Comparison of ENCODE assay signal across 10 mouse cellular contexts in genomic region chr17:33844196-33844595, GRCm38 (mm10). TPM values are rescaled to one million over a fixed set of nuclear protein-coding genes. Genes with fewer than 3 reads are reported as not detected.
DNase-seq lines count a peak whose midpoint lies in the region; ATAC-seq and TF ChIP-seq lines count a peak whose summit lies in the region.
"Had no signal": no experiment of that assay in that cellular context is flagged by ENCODE, and none has a peak within 500 bp of the region (broad histone marks: within the 10 kb centered on the region; RNA-seq: fewer than 3 reads in every experiment).

No protein-coding gene starts in this region.

- H3K4me1 ChIP-seq in lung, embryonic 16.5 days (replicated peaks; ENCODE audit: control insufficient read depth, insufficient read depth, low read length): peaks cover 10% of the 10 kb centered on the region
- H3K4me1 ChIP-seq in forebrain, embryonic 14.5 days (ENCODE audit: control insufficient read depth, insufficient read depth, low read length): peaks cover 6% of the 10 kb centered on the region
- peaks cover 12% of the 10 kb centered on the region for H3K4me1 ChIP-seq in limb, embryonic 12.5 days (replicated peaks)
- H3K4me1 ChIP-seq in stomach, embryonic 15.5 days: peaks cover 9% of the 10 kb centered on the region; the same call in 1 of the 2 replicates
- no peaks in the 10 kb centered on the region for H3K4me1 ChIP-seq in lung, adult 2 months (ENCODE audit: control insufficient read depth, insufficient read depth, low read length)

- H3K4me2 ChIP-seq in lung, embryonic 16.5 days (ENCODE audit: low read depth, low read length): no peak overlapping the region; the same call in 1 of the 2 replicates
- peak overlapping the region; percentile 96 for H3K4me2 ChIP-seq in forebrain, embryonic 14.5 days (ENCODE audit: low read length)
- H3K4me2 ChIP-seq in limb, embryonic 12.5 days: peak overlapping the region; percentile 85
- peak overlapping the region; percentile 14; the same call in 1 of the 2 replicates for H3K4me2 ChIP-seq in stomach, embryonic 15.5 days

- 0 out of 2 replicates have a peak overlapping the region, but pooled peaks have one; percentile 4 for H3K9ac ChIP-seq in lung, embryonic 16.5 days (ENCODE audit: low read length)
- peak overlapping the region; percentile 75; the same call in 1 of the 2 replicates for H3K9ac ChIP-seq in forebrain, embryonic 14.5 days (ENCODE audit: low read length)
- H3K9ac ChIP-seq in limb, embryonic 12.5 days (replicated peaks): no peak overlapping the region; the same call in 1 of the 2 replicates
- H3K9ac ChIP-seq in stomach, embryonic 15.5 days: no peak overlapping the region

- no peak overlapping the region for H3K27ac ChIP-seq in lung, embryonic 16.5 days (ENCODE audit: low read length)
- H3K27ac ChIP-seq in forebrain, embryonic 14.5 days (ENCODE audit: low read depth, low read length): no peak overlapping the region
- no peak overlapping the region for H3K27ac ChIP-seq in limb, embryonic 12.5 days
- no peak overlapping the region for H3K27ac ChIP-seq in stomach, embryonic 15.5 days

- H3K27me3 ChIP-seq in lung, embryonic 16.5 days (ENCODE audit: control insufficient read depth, insufficient read depth, low read depth, low read length): no peaks in the 10 kb centered on the region
- no peaks in the 10 kb centered on the region for H3K27me3 ChIP-seq in forebrain, embryonic 14.5 days (replicated peaks; ENCODE audit: control insufficient read depth, insufficient read depth, low read length)
- no peaks in the 10 kb centered on the region for H3K27me3 ChIP-seq in limb, embryonic 12.5 days
- H3K27me3 ChIP-seq in stomach, embryonic 15.5 days (replicated peaks): no peaks in the 10 kb centered on the region

- no peak for TF ChIP-seq POLR2A in lung, adult 2 months (IDR thresholded peaks at IDR 0.05; ENCODE audit: borderline replicate concordance, extremely low read depth, low read depth, low read length)

- no peak for TF ChIP-seq CTCF in lung, adult 2 months (IDR thresholded peaks at IDR 0.05; ENCODE audit: insufficient read depth, low read length)

- H3K9me3 ChIP-seq in lung, embryonic 16.5 days (ENCODE audit: control insufficient read depth, low read length): no peaks in the 10 kb centered on the region
- no peaks in the 10 kb centered on the region for H3K9me3 ChIP-seq in forebrain, embryonic 14.5 days (replicated peaks; ENCODE audit: control insufficient read depth, low read length)
- no peaks in the 10 kb centered on the region for H3K9me3 ChIP-seq in limb, embryonic 12.5 days
- H3K9me3 ChIP-seq in stomach, embryonic 15.5 days: no peaks in the 10 kb centered on the region

- H3K4me3 ChIP-seq in lung, embryonic 16.5 days (ENCODE audit: low read length): no peak overlapping the region
- H3K4me3 ChIP-seq in forebrain, embryonic 14.5 days (ENCODE audit: low read depth, low read length): no peak overlapping the region
- H3K4me3 ChIP-seq in limb, embryonic 12.5 days (replicated peaks): peak overlapping the region; percentile 84; the same call in 1 of the 2 replicates
- H3K4me3 ChIP-seq in stomach, embryonic 15.5 days (replicated peaks): no peak overlapping the region
- no peak overlapping the region for H3K4me3 ChIP-seq in lung, adult 2 months (replicated peaks; ENCODE audit: extremely low read depth, low read depth, low read length)

- 58% methylated on average over 1 of the region's 1 CpGs for WGBS in lung, embryonic 16.5 days
- WGBS in forebrain, embryonic 14.5 days: 69% methylated on average over 1 of the region's 1 CpGs
- 56% methylated on average over 1 of the region's 1 CpGs for WGBS in limb, embryonic 12.5 days
- 79% methylated on average over 1 of the region's 1 CpGs for WGBS in stomach, embryonic 15.5 days
- WGBS in lung, adult 2 months: 64% methylated on average over 1 of the region's 1 CpGs

- no peak for DNase-seq in lung, postnatal 4 days
- DNase-seq in forebrain, embryonic 14.5 days (ENCODE audit: low spot score): no peak
- DNase-seq in layer of hippocampus, adult 8-10 months (ENCODE audit: low spot score in 2 of 2): no peak
- no peak for DNase-seq in lung, adult 2 months
- DNase-seq: cerebellum, adult 18-20 months; gastrocnemius, postnatal 14 days had no signal

- no peak for ATAC-seq in lung, embryonic 16.5 days (ENCODE audit: low read depth)
- no peak for ATAC-seq in forebrain, embryonic 14.5 days
- ATAC-seq in limb, embryonic 12.5 days (ENCODE audit: insufficient number of reproducible peaks, insufficient read depth, low FRiP score, low TSS enrichment, low read depth): no peak
- no peak for ATAC-seq in stomach, embryonic 15.5 days (ENCODE audit: insufficient read depth, low FRiP score, low read depth)

- no peaks in the 10 kb centered on the region for H3K36me3 ChIP-seq in lung, embryonic 16.5 days (ENCODE audit: control insufficient read depth, insufficient read depth, low read length)
- H3K36me3 ChIP-seq in forebrain, embryonic 14.5 days (ENCODE audit: control insufficient read depth, insufficient read depth, low read length): peaks cover 27% of the 10 kb centered on the region
- H3K36me3 ChIP-seq in limb, embryonic 12.5 days: peaks cover 33% of the 10 kb centered on the region
- 0 out of 2 replicates have a peak, but pooled peaks cover 5% of the 10 kb centered on the region for H3K36me3 ChIP-seq in stomach, embryonic 15.5 days

RNA-seq across cellular contexts. Expression of gene Cd320, which starts 1.3 kb away (rescaled TPM):
- 63.4 and 67.1 TPM in 2 replicates for polyA plus RNA-seq in lung, embryonic 16.5 days (2015; fragmentation: Nextera tagmentation; extraction: Ambion mirVana)
- 66.8 and 86.0 TPM in 2 replicates for polyA plus RNA-seq in forebrain, embryonic 14.5 days (2014; fragmentation: Nextera tagmentation; extraction: Ambion mirVana)
- polyA plus RNA-seq in limb, embryonic 12.5 days (2016; fragmentation: Nextera tagmentation; extraction: Ambion mirVana): 66.4 and 73.9 TPM in 2 replicates
- 59.1 and 62.6 TPM in 2 replicates for polyA plus RNA-seq in stomach, embryonic 15.5 days (2015; fragmentation: Nextera tagmentation; extraction: Ambion mirVana)
- 10 to 100 TPM; 22.8 to 26.0 (median 25.1) TPM for total RNA-seq in layer of hippocampus, adult 8-10 months (2022)
- polyA plus RNA-seq in lung, adult 2 months (2012; rRNA removed): 28.3 and 30.4 TPM in 2 replicates

RNA-seq across cellular contexts. Expression of gene Ndufa7, which starts 19.8 kb away (rescaled TPM):
- 482 and 489 TPM in 2 replicates for polyA plus RNA-seq in lung, embryonic 16.5 days (2015; fragmentation: Nextera tagmentation; extraction: Ambion mirVana)
- polyA plus RNA-seq in forebrain, embryonic 14.5 days (2014; fragmentation: Nextera tagmentation; extraction: Ambion mirVana): 461 and 608 TPM in 2 replicates
- polyA plus RNA-seq in limb, embryonic 12.5 days (2016; fragmentation: Nextera tagmentation; extraction: Ambion mirVana): 458 and 462 TPM in 2 replicates
- 459 and 493 TPM in 2 replicates for polyA plus RNA-seq in stomach, embryonic 15.5 days (2015; fragmentation: Nextera tagmentation; extraction: Ambion mirVana)
- 100 to 1,000 TPM; 196 to 215 (median 203) TPM for total RNA-seq in layer of hippocampus, adult 8-10 months (2022)
- polyA plus RNA-seq in lung, adult 2 months (2012; rRNA removed): 334 and 389 TPM in 2 replicates

RNA-seq across cellular contexts. Expression of gene Rps28, which starts 19.8 kb away (rescaled TPM):
- polyA plus RNA-seq in lung, embryonic 16.5 days (2015; fragmentation: Nextera tagmentation; extraction: Ambion mirVana): 929 and 1,039 TPM in 2 replicates
- 624 and 885 TPM in 2 replicates for polyA plus RNA-seq in forebrain, embryonic 14.5 days (2014; fragmentation: Nextera tagmentation; extraction: Ambion mirVana)
- polyA plus RNA-seq in limb, embryonic 12.5 days (2016; fragmentation: Nextera tagmentation; extraction: Ambion mirVana): 1,001 and 1,020 TPM in 2 replicates
- 888 and 917 TPM in 2 replicates for polyA plus RNA-seq in stomach, embryonic 15.5 days (2015; fragmentation: Nextera tagmentation; extraction: Ambion mirVana)
- 100 to 1,000 TPM; 686 to 890 (median 782) TPM for total RNA-seq in layer of hippocampus, adult 8-10 months (2022)
- polyA plus RNA-seq in lung, adult 2 months (2012; rRNA removed): 506 and 507 TPM in 2 replicates

RNA-seq across cellular contexts. Expression of gene Gm7029, which starts 29.4 kb away (rescaled TPM):
- not detected in 2 replicates for polyA plus RNA-seq in lung, embryonic 16.5 days (2015; fragmentation: Nextera tagmentation; extraction: Ambion mirVana)
- not detected in 2 replicates for polyA plus RNA-seq in forebrain, embryonic 14.5 days (2014; fragmentation: Nextera tagmentation; extraction: Ambion mirVana)
- polyA plus RNA-seq in limb, embryonic 12.5 days (2016; fragmentation: Nextera tagmentation; extraction: Ambion mirVana): not detected in 2 replicates
- polyA plus RNA-seq in stomach, embryonic 15.5 days (2015; fragmentation: Nextera tagmentation; extraction: Ambion mirVana): not detected in 2 replicates
- not detected for total RNA-seq in layer of hippocampus, adult 8-10 months (2022)
- not detected in 2 replicates for polyA plus RNA-seq in lung, adult 2 months (2012; rRNA removed)
- total RNA-seq: gastrocnemius, postnatal 14 days; left cerebral cortex, adult 18-20 months had no signal

RNA-seq across cellular contexts. Expression of gene Kank3, which starts 33.9 kb away (rescaled TPM):
- 78.8 and 89.6 TPM in 2 replicates for polyA plus RNA-seq in lung, embryonic 16.5 days (2015; fragmentation: Nextera tagmentation; extraction: Ambion mirVana)
- polyA plus RNA-seq in forebrain, embryonic 14.5 days (2014; fragmentation: Nextera tagmentation; extraction: Ambion mirVana): 35.6 and 37.2 TPM in 2 replicates
- 28.1 and 28.7 TPM in 2 replicates for polyA plus RNA-seq in limb, embryonic 12.5 days (2016; fragmentation: Nextera tagmentation; extraction: Ambion mirVana)
- polyA plus RNA-seq in stomach, embryonic 15.5 days (2015; fragmentation: Nextera tagmentation; extraction: Ambion mirVana): 31.4 and 31.5 TPM in 2 replicates
- 10 to 100 TPM; 26.9 to 41.2 (median 31.4) TPM for total RNA-seq in layer of hippocampus, adult 8-10 months (2022)
- 395 and 450 TPM in 2 replicates for polyA plus RNA-seq in lung, adult 2 months (2012; rRNA removed)

Comparison
In these comparisons a context has a peak if more than half of its experiments do, and no peak if none do; other contexts are left out.
1. H3K9ac ChIP-seq: peak in lung, embryonic 16.5 days (single experiment) and forebrain, embryonic 14.5 days (single experiment); none in limb, embryonic 12.5 days (single experiment) and stomach, embryonic 15.5 days (single experiment).